In the genomic region with DNA sequence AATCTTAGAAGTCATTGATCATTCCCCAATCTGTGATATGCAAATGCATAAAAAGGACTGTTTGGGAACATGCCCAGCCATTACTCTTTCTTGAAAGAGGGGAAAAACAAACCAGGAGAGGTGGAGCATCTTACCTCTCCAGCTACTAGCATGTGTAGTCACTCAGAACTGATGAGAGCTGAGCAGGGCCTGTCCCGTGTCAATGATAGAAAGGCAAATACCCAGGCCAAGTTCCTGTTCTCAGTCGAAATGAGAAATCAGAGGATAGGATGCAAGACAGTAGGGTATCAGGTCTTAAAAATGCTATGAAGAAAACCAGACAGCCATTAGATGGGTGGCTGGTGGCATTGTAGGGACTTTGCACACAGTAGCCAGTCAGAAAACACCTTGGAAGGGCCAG, we compare ENCODE assay signal across 23 mouse cellular contexts. TPM values are rescaled to one million over a fixed set of nuclear protein-coding genes. Genes with fewer than 3 reads are reported as not detected.
DNase-seq lines count a peak whose midpoint lies in the region; ATAC-seq and TF ChIP-seq lines count a peak whose summit lies in the region.
"Had no signal": no experiment of that assay in that cellular context is flagged by ENCODE, and none has a peak within 500 bp of the region (broad histone marks: within the 10 kb centered on the region; RNA-seq: fewer than 3 reads in every experiment).

No protein-coding gene starts in this region.

- H3K4me2 ChIP-seq in kidney, embryonic 16.5 days (replicated peaks; ENCODE audit: low read depth, low read length) = no peak overlapping the region
- H3K4me2 ChIP-seq: embryonic facial prominence, embryonic 12.5 days; forebrain, embryonic 13.5 days; forebrain, embryonic 15.5 days had no signal

- H3K4me3 ChIP-seq in spleen, adult 2 months (ENCODE audit: extremely low read depth, insufficient read depth, insufficient read length) = no peak overlapping the region
- no peak overlapping the region for H3K4me3 ChIP-seq in kidney, embryonic 16.5 days (ENCODE audit: low read length)
- H3K4me3 ChIP-seq: embryonic facial prominence, embryonic 10.5 days; embryonic facial prominence, embryonic 12.5 days; forebrain, embryonic 13.5 days; forebrain, embryonic 15.5 days had no signal

- DNase-seq in spleen, adult 2 months (ENCODE audit: low read depth in 1 of 2, low spot score in 2 of 2) = no peak
- DNase-seq in spleen, postnatal 14 days (ENCODE audit: low spot score in 2 of 2) = no peak
- no peak for DNase-seq in ovary, postnatal 36 days (ENCODE audit: low spot score)
- DNase-seq: adrenal gland, adult 8-10 months; adrenal gland, postnatal 14 days; adrenal gland, postnatal 36 days; B cell, adult 2 months; cerebellum, adult 11-12 months; cerebellum, adult 2 months; cerebellum, adult 9-10 months; cerebellum, postnatal 10 days; cerebellum, postnatal 25 days; forebrain, postnatal 0 days had no signal

- no peak for TF ChIP-seq POLR2A in spleen, adult 2 months (IDR thresholded peaks at IDR 0.05; ENCODE audit: low read depth, low read length)

- TF ChIP-seq CTCF in spleen, adult 2 months (IDR thresholded peaks at IDR 0.05; ENCODE audit: extremely low read depth, insufficient read depth, insufficient read length, insufficient replicate concordance) = no peak

- H3K27ac ChIP-seq in spleen, adult 2 months (ENCODE audit: insufficient read depth, low read length) = peak overlapping the region; percentile 63
- H3K27ac ChIP-seq in kidney, embryonic 16.5 days (ENCODE audit: low read length) = no peak overlapping the region
- H3K27ac ChIP-seq: embryonic facial prominence, embryonic 10.5 days; embryonic facial prominence, embryonic 12.5 days; forebrain, embryonic 13.5 days; forebrain, embryonic 15.5 days had no signal

- H3K36me3 ChIP-seq in spleen, adult 2 months (ENCODE audit: control insufficient read depth, insufficient read depth, low read length) = no peaks in the 10 kb centered on the region
- H3K36me3 ChIP-seq in kidney, embryonic 16.5 days (ENCODE audit: insufficient read depth, low read length) = no peaks in the 10 kb centered on the region
- H3K36me3 ChIP-seq: embryonic facial prominence, embryonic 10.5 days; embryonic facial prominence, embryonic 12.5 days; forebrain, embryonic 15.5 days; G1E had no signal

- WGBS in spleen, adult 2 months = 46% methylated on average over 2 of the region's 2 CpGs
- 68% methylated on average over 2 of the region's 2 CpGs for WGBS in kidney, embryonic 16.5 days

- H3K4me1 ChIP-seq in spleen, adult 2 months (ENCODE audit: control insufficient read depth, insufficient read depth, insufficient read length) = peaks cover 4% of the 10 kb centered on the region; the same call in 1 of the 2 replicates
- peaks cover 9% of the 10 kb centered on the region for H3K4me1 ChIP-seq in kidney, embryonic 16.5 days (ENCODE audit: insufficient read depth, low read length)

- H3K9ac ChIP-seq in kidney, embryonic 16.5 days (replicated peaks; ENCODE audit: low read length) = no peak overlapping the region
- H3K9ac ChIP-seq: embryonic facial prominence, embryonic 12.5 days; forebrain, embryonic 13.5 days; forebrain, embryonic 15.5 days; forebrain, postnatal 0 days had no signal

- H3K9me3 ChIP-seq in kidney, embryonic 16.5 days (ENCODE audit: low read length) = 0 out of 2 replicates have a peak, but pooled peaks cover under 1% of the 10 kb centered on the region
- H3K9me3 ChIP-seq: embryonic facial prominence, embryonic 10.5 days; embryonic facial prominence, embryonic 12.5 days; forebrain, embryonic 13.5 days; forebrain, embryonic 15.5 days; G1E had no signal

- no peaks in the 10 kb centered on the region for H3K27me3 ChIP-seq in spleen, adult 2 months (ENCODE audit: control insufficient read depth, insufficient read depth, low read length)
- no peaks in the 10 kb centered on the region for H3K27me3 ChIP-seq in kidney, embryonic 16.5 days (ENCODE audit: insufficient read depth, low read length)
- H3K27me3 ChIP-seq: embryonic facial prominence, embryonic 12.5 days; forebrain, embryonic 13.5 days; forebrain, embryonic 15.5 days; Patski had no signal

- ATAC-seq in activated CD4-positive, CD25-positive, alpha-beta regulatory T cell, adult 4 months = peak; percentile 42
- ATAC-seq in inflammation-experienced regulatory T-cells, adult 6 months = peak; percentile 61
- no peak for ATAC-seq in granulocyte monocyte progenitor cell, adult 5-6 weeks (replicated peaks; ENCODE audit: poor library complexity, severe bottlenecking)
- no peak for ATAC-seq in kidney, embryonic 16.5 days (ENCODE audit: low FRiP score, low TSS enrichment)
- ATAC-seq: forebrain, embryonic 13.5 days; forebrain, embryonic 15.5 days; forebrain, postnatal 0 days; Patski had no signal

RNA-seq across cellular contexts. Expression of a gene that starts 34.6 kb away (rescaled TPM):
- 37.4 and 48.6 TPM in 2 replicates for polyA plus RNA-seq in spleen, adult 2 months (2012; rRNA removed)
- 10 to 100 TPM; 30.4 to 37.0 TPM for polyA plus RNA-seq in activated CD4-positive, CD25-positive, alpha-beta regulatory T cell, adult 4 months (2017; shearing (Covaris generic))
- 10 to 100 TPM; 36.0 to 50.7 (median 38.6) TPM for polyA plus RNA-seq in inflammation-experienced regulatory T-cells, adult 6 months (2017; shearing (Covaris generic))
- 32.0 and 34.6 TPM in 2 replicates for total RNA-seq in granulocyte monocyte progenitor cell, adult 5-6 weeks (2014; fragmentation: Nextera tagmentation)
- 16.3 and 19.0 TPM in 2 replicates for total RNA-seq in granulocyte monocyte progenitor cell, adult 5-6 weeks (2017)
- 41.3 and 45.6 TPM in 2 replicates for polyA plus RNA-seq in kidney, embryonic 16.5 days (2015; fragmentation: Nextera tagmentation; extraction: Ambion mirVana)
- polyA plus RNA-seq: G1E had no signal

Comparison
In these comparisons a context has a peak if more than half of its experiments do, and no peak if none do; other contexts are left out.
1. ATAC-seq: peak in activated CD4-positive, CD25-positive, alpha-beta regulatory T cell, adult 4 months (single experiment) and inflammation-experienced regulatory T-cells, adult 6 months (single experiment); none in granulocyte monocyte progenitor cell, adult 5-6 weeks (single experiment) and kidney, embryonic 16.5 days (single experiment).